Mouse (Mus musculus): ENCODE data around the gene Gcn1l1. TPM values are rescaled to one million over a fixed set of nuclear protein-coding genes. Genes with fewer than 3 reads are reported as not detected.
"Not testable (repeated sequence)": the region's sequence is repeated elsewhere in the genome, so short reads cannot be mapped to it uniquely, and the experiment has no call there.

Gene Gcn1l1
- 40.6 and 44.4 TPM in 2 replicates for polyA plus RNA-seq (2015; fragmentation: Nextera tagmentation; extraction: Ambion mirVana)

GRCm38 (mm10) chr5:115564737-115565393 is at the start of gene Gcn1l1:
Gene Gcn1l1 (plus strand): TSS chr5:115565254.
- Histone ChIP-seq H3K4me3 (peak within 1 kb of the TSS; percentile 89), H3K9ac (peak within 1 kb of the TSS; percentile 89), H3K9me3 (no peaks in the 10 kb centered on the region), H3K36me3 (peaks cover 32% of the 10 kb centered on the region), H3K27me3 (no peaks in the 10 kb centered on the region), H3K4me1 (replicated peaks) (peaks cover 47% of the 10 kb centered on the region), H3K4me2 (peak within 1 kb of the TSS; percentile 68), H3K27ac (replicated peaks) (peak within 1 kb of the TSS; percentile 79)
- peak; percentile 90 for ATAC-seq (ENCODE audit: low FRiP score, low read depth)
- whole genome bisulfite sequencing: 2% methylated on average over 47 of the region's 55 CpGs

GRCm38 (mm10) chr5:115516081-115516907 is 48.8 kb upstream of the Gcn1l1 start:
- Histone ChIP-seq H3K27ac (replicated peaks) (0 out of 2 replicates have a peak overlapping the region, but pooled peaks have one; percentile 34), H3K4me3 (no peak overlapping the region), H3K9ac (no peak overlapping the region), H3K9me3 (no peaks in the 10 kb centered on the region), H3K4me1 (replicated peaks) (peaks cover 16% of the 10 kb centered on the region), H3K4me2 (no peak overlapping the region), H3K27me3 (no peaks in the 10 kb centered on the region), H3K36me3 (no peaks in the 10 kb centered on the region)
- WGBS: 74% methylated on average over 32 of the region's 32 CpGs
- no peak for ATAC-seq (ENCODE audit: low FRiP score, low read depth)

- WGBS: 93% methylated on average over 7 of the region's 7 CpGs
- no peaks in the 10 kb centered on the region for H3K27me3 ChIP-seq
- no peaks in the 10 kb centered on the region for H3K9me3 ChIP-seq
- no peak overlapping the region for H3K4me2 ChIP-seq
- peaks cover 16% of the 10 kb centered on the region for H3K4me1 ChIP-seq (replicated peaks)
- H3K9ac ChIP-seq: no peak overlapping the region
- H3K36me3 ChIP-seq: no peaks in the 10 kb centered on the region
- no peak for ATAC-seq (ENCODE audit: low FRiP score, low read depth)
- H3K27ac ChIP-seq (replicated peaks): no peak overlapping the region; the same call in 1 of the 2 replicates
- H3K4me3 ChIP-seq: no peak overlapping the region
These were observed 48.1 kb upstream of the Gcn1l1 start for GRCm38 (mm10) chr5:115516908-115517307.

- Histone ChIP-seq H3K4me1 (replicated peaks) (peaks cover 16% of the 10 kb centered on the region), H3K9me3 (no peaks in the 10 kb centered on the region), H3K27ac (replicated peaks) (no peak overlapping the region), H3K4me2 (no peak overlapping the region), H3K27me3 (no peaks in the 10 kb centered on the region), H3K4me3 (no peak overlapping the region), H3K36me3 (no peaks in the 10 kb centered on the region), H3K9ac (no peak overlapping the region)
- WGBS: 94% methylated on average over 9 of the region's 9 CpGs
- ATAC-seq (ENCODE audit: low FRiP score, low read depth): no peak
These were observed 47.6 kb upstream of the Gcn1l1 start for GRCm38 (mm10) chr5:115517501-115517900.

- peaks cover 16% of the 10 kb centered on the region for H3K4me1 ChIP-seq (replicated peaks)
- not testable (repeated sequence) for H3K9me3 ChIP-seq; H3K36me3 ChIP-seq; H3K27me3 ChIP-seq; H3K4me2 ChIP-seq; H3K27ac ChIP-seq (replicated peaks); H3K9ac ChIP-seq; H3K4me3 ChIP-seq; ATAC-seq (ENCODE audit: low FRiP score, low read depth)
- WGBS: 97% methylated on average over 8 of the region's 8 CpGs
These were observed 46.8 kb upstream of the Gcn1l1 start for GRCm38 (mm10) chr5:115518214-115518613.

GRCm38 (mm10) chr5:115520325-115520869 is 44.7 kb upstream of the Gcn1l1 start:
- no peaks in the 10 kb centered on the region for H3K36me3 ChIP-seq
- no peak overlapping the region for H3K4me3 ChIP-seq
- H3K9ac ChIP-seq: no peak overlapping the region
- peak overlapping the region; percentile 40 for H3K27ac ChIP-seq (replicated peaks)
- no peaks in the 10 kb centered on the region for H3K27me3 ChIP-seq
- H3K4me2 ChIP-seq: no peak overlapping the region
- no peak for ATAC-seq (ENCODE audit: low FRiP score, low read depth)
- WGBS: 77% methylated on average over 21 of the region's 21 CpGs
- no peaks in the 10 kb centered on the region for H3K9me3 ChIP-seq
- peaks cover 13% of the 10 kb centered on the region for H3K4me1 ChIP-seq (replicated peaks)

- peaks cover 10% of the 10 kb centered on the region for H3K4me1 ChIP-seq (replicated peaks)
- H3K9ac ChIP-seq: no peak overlapping the region
- no peaks in the 10 kb centered on the region for H3K27me3 ChIP-seq
- no peaks in the 10 kb centered on the region for H3K36me3 ChIP-seq
- 71% methylated on average over 21 of the region's 21 CpGs for WGBS
- no peak for ATAC-seq (ENCODE audit: low FRiP score, low read depth)
- 0 out of 2 replicates have a peak overlapping the region, but pooled peaks have one; percentile 51 for H3K27ac ChIP-seq (replicated peaks)
- H3K9me3 ChIP-seq: no peaks in the 10 kb centered on the region
- no peak overlapping the region; the same call in 1 of the 2 replicates for H3K4me2 ChIP-seq
- H3K4me3 ChIP-seq: no peak overlapping the region
These were observed 43.2 kb upstream of the Gcn1l1 start for GRCm38 (mm10) chr5:115521553-115522461.

GRCm38 (mm10) chr5:115522531-115522930 is 42.5 kb upstream of the Gcn1l1 start:
- Histone ChIP-seq H3K36me3 (no peaks in the 10 kb centered on the region), H3K9ac (no peak overlapping the region), H3K27ac (replicated peaks) (peak overlapping the region; percentile 51), H3K4me2 (no peak overlapping the region), H3K4me3 (no peak overlapping the region), H3K9me3 (no peaks in the 10 kb centered on the region), H3K4me1 (replicated peaks) (peaks cover 10% of the 10 kb centered on the region), H3K27me3 (no peaks in the 10 kb centered on the region)
- no peak for ATAC-seq (ENCODE audit: low FRiP score, low read depth)
- 91% methylated on average over 4 of the region's 4 CpGs for WGBS

GRCm38 (mm10) chr5:115522981-115523499 is 42.0 kb upstream of the Gcn1l1 start:
- 76% methylated on average over 14 of the region's 15 CpGs for WGBS
- H3K27ac ChIP-seq (replicated peaks): peak overlapping the region; percentile 51; the same call in 1 of the 2 replicates
- ATAC-seq (ENCODE audit: low FRiP score, low read depth): no peak
- H3K4me3 ChIP-seq: no peak overlapping the region
- H3K9ac ChIP-seq: no peak overlapping the region
- H3K27me3 ChIP-seq: no peaks in the 10 kb centered on the region
- H3K4me1 ChIP-seq (replicated peaks): peaks cover 10% of the 10 kb centered on the region
- no peaks in the 10 kb centered on the region for H3K36me3 ChIP-seq
- H3K9me3 ChIP-seq: no peaks in the 10 kb centered on the region
- no peak overlapping the region for H3K4me2 ChIP-seq

GRCm38 (mm10) chr5:115523971-115524370 is 41.1 kb upstream of the Gcn1l1 start:
- H3K36me3 ChIP-seq: no peaks in the 10 kb centered on the region
- peaks cover 10% of the 10 kb centered on the region for H3K4me1 ChIP-seq (replicated peaks)
- H3K4me3 ChIP-seq: no peak overlapping the region
- no peak overlapping the region for H3K9ac ChIP-seq
- 10% methylated on average over 15 of the region's 15 CpGs for WGBS
- 0 out of 2 replicates have a peak overlapping the region, but pooled peaks have one; percentile 11 for H3K4me2 ChIP-seq
- H3K27ac ChIP-seq (replicated peaks): no peak overlapping the region
- no peaks in the 10 kb centered on the region for H3K27me3 ChIP-seq
- H3K9me3 ChIP-seq: no peaks in the 10 kb centered on the region
- ATAC-seq (ENCODE audit: low FRiP score, low read depth): no peak

GRCm38 (mm10) chr5:115524471-115524870 is 40.6 kb upstream of the Gcn1l1 start:
- Histone ChIP-seq H3K4me3 (no peak overlapping the region), H3K27ac (replicated peaks) (no peak overlapping the region), H3K27me3 (no peaks in the 10 kb centered on the region), H3K9me3 (no peaks in the 10 kb centered on the region), H3K9ac (no peak overlapping the region), H3K4me2 (no peak overlapping the region), H3K4me1 (replicated peaks) (peaks cover 15% of the 10 kb centered on the region), H3K36me3 (no peaks in the 10 kb centered on the region)
- 58% methylated on average over 12 of the region's 12 CpGs for WGBS
- ATAC-seq (ENCODE audit: low FRiP score, low read depth): no peak

Data from hindbrain, embryonic 15.5 days (tissue).